Mouse (Mus musculus): ENCODE data around the gene Prr13.

The Prr13 gene

GRCm38 (mm10) chr15:102505770-102506463 lies 47.1 kb downstream of the Prr13 start:
- DNase-seq, result no peak

- no peak for DNase-seq
Observed at GRCm38 (mm10) chr15:102506464-102506830, 47.6 kb downstream of the Prr13 start.

GRCm38 (mm10) chr15:102506864-102507263 lies 48.0 kb downstream of the Prr13 start:
- no peak for DNase-seq

GRCm38 (mm10) chr15:102507561-102507960 lies 48.7 kb downstream of the Prr13 start:
- no peak for DNase-seq

- DNase-seq, result no peak
Observed at GRCm38 (mm10) chr15:102508336-102508735, 49.5 kb downstream of the Prr13 start.

- no peak for DNase-seq
Observed at GRCm38 (mm10) chr15:102510110-102510509, 51.3 kb downstream of the Prr13 start.

GRCm38 (mm10) chr15:102510590-102511284 lies 51.9 kb downstream of the Prr13 start:
- DNase-seq, result peak; percentile 74

GRCm38 (mm10) chr15:102511285-102511833 lies 52.5 kb downstream of the Prr13 start:
- no peak for DNase-seq

- DNase-seq, result no peak
Observed at GRCm38 (mm10) chr15:102512010-102512409, 53.2 kb downstream of the Prr13 start.

All from cerebellum, adult 11 months (tissue).